Mouse (Mus musculus) kidney, postnatal 36 days (tissue): ENCODE data around the gene Bspry.

Source experiments
- DNase-seq, 2 experiments: peaks; one replicate each; pipeline ENCODE4 v3.0.0; 2021 to 2022; ENCODE audit warnings: mixed read lengths in 2 of 2

Gene Bspry

GRCm38 (mm10) chr4:62484928-62485327, 5.1 kb downstream of the Bspry start:
- DNase-seq: no peak

- DNase-seq: no peak
Observed at GRCm38 (mm10) chr4:62485450-62486161, 5.8 kb downstream of the Bspry start.

GRCm38 (mm10) chr4:62486162-62486696, 6.4 kb downstream of the Bspry start:
- no peak for DNase-seq

- DNase-seq: no peak
Observed at GRCm38 (mm10) chr4:62487172-62487571, 7.3 kb downstream of the Bspry start.

GRCm38 (mm10) chr4:62487914-62488313, 8.1 kb downstream of the Bspry start:
- no peak for DNase-seq

GRCm38 (mm10) chr4:62492682-62493081, 12.8 kb downstream of the Bspry start:
- no peak for DNase-seq

GRCm38 (mm10) chr4:62494230-62494629, 14.4 kb downstream of the Bspry start:
- no peak for DNase-seq

GRCm38 (mm10) chr4:62495946-62496345, 16.1 kb downstream of the Bspry start:
- peak; percentile 88 to 91 for DNase-seq

- peak; percentile 86 to 90 for DNase-seq
Observed at GRCm38 (mm10) chr4:62496815-62497214, 17.0 kb downstream of the Bspry start.

- DNase-seq: no peak
Observed at GRCm38 (mm10) chr4:62500799-62501198, 20.9 kb downstream of the Bspry start.

GRCm38 (mm10) chr4:62501534-62501933, 21.7 kb downstream of the Bspry start:
- no peak for DNase-seq

GRCm38 (mm10) chr4:62501964-62502732, 22.3 kb downstream of the Bspry start:
- DNase-seq: peak; percentile 94 to 96

- peak; percentile 57 to 70 for DNase-seq
Observed at GRCm38 (mm10) chr4:62502969-62503368, 23.1 kb downstream of the Bspry start.

GRCm38 (mm10) chr4:62503374-62503970, 23.6 kb downstream of the Bspry start, which contains the start of gene Hdhd3:
Hdhd3 (minus strand) TSS chr4:62503467.
- no peak for DNase-seq

GRCm38 (mm10) chr4:62505991-62506390, 26.1 kb downstream of the Bspry start:
- DNase-seq: no peak

- DNase-seq: peak; percentile 68 to 69
Observed at GRCm38 (mm10) chr4:62506798-62507197, 26.9 kb downstream of the Bspry start.

GRCm38 (mm10) chr4:62508839-62509238, 29.0 kb downstream of the Bspry start:
- peak; percentile 46 to 64 for DNase-seq

GRCm38 (mm10) chr4:62509946-62510345, 30.1 kb downstream of the Bspry start:
- peak; percentile 91 to 92 for DNase-seq

GRCm38 (mm10) chr4:62513998-62514506, 34.2 kb downstream of the Bspry start:
- no peak for DNase-seq

GRCm38 (mm10) chr4:62514995-62515394, 35.1 kb downstream of the Bspry start:
- DNase-seq: no peak

- DNase-seq: peak in 1 of 2 experiments; percentile 36
Observed at GRCm38 (mm10) chr4:62515490-62515889, 35.6 kb downstream of the Bspry start.

- DNase-seq: peak; percentile 81 to 83
Observed at GRCm38 (mm10) chr4:62516079-62516478, 36.2 kb downstream of the Bspry start.

GRCm38 (mm10) chr4:62516579-62516978, 36.7 kb downstream of the Bspry start:
- no peak for DNase-seq
